Mouse (Mus musculus) intestine, postnatal 0 days (tissue): ENCODE data around the gene Npas3. TPM values are rescaled to one million over a fixed set of nuclear protein-coding genes. Genes with fewer than 3 reads are reported as not detected.

Experiments
- ATAC-seq: fragments of 200-750 bp; cut with Nextera tagmentation; 2 replicates; pipeline ENCODE4 v1.8.0; 2017; ENCODE audit warnings: mild to moderate bottlenecking, moderate TSS enrichment, moderate library complexity
- H3K27ac ChIP-seq: fragments of 300-500 bp; sonication (generic); 2 replicates; pipeline ENCODE4 v1.5.1; 2014; ENCODE audit warnings: mild to moderate bottlenecking, low read depth, low read length, moderate library complexity
- H3K27me3 ChIP-seq: fragments of 300-500 bp; sonication (generic); replicated peaks from 2 replicates; pipeline ENCODE4 v1.6.1; 2014; ENCODE audit warnings: low read length, mixed read lengths; ENCODE audit not compliant: control insufficient read depth, insufficient read depth
- H3K36me3 ChIP-seq: fragments of 300-500 bp; sonication (generic); 2 replicates; pipeline ENCODE4 v1.6.1; 2014; ENCODE audit warnings: mild to moderate bottlenecking, moderate library complexity; ENCODE audit not compliant: control insufficient read depth, insufficient read depth
- H3K4me1 ChIP-seq: fragments of 300-500 bp; sonication (generic); replicated peaks from 2 replicates; pipeline ENCODE4 v1.6.1; 2014; ENCODE audit warnings: antibody characterized with exemption, low read length, mixed read lengths; ENCODE audit not compliant: control insufficient read depth, insufficient read depth
- H3K4me2 ChIP-seq: fragments of 300-500 bp; sonication (generic); replicated peaks from 2 replicates; pipeline ENCODE4 v1.6.1; 2014; ENCODE audit warnings: low read depth, mild to moderate bottlenecking, moderate library complexity
- H3K4me3 ChIP-seq: fragments of 300-500 bp; sonication (generic); 2 replicates; pipeline ENCODE4 v1.5.1; 2014; ENCODE audit warnings: low read depth, low read length
- H3K9ac ChIP-seq: fragments of 300-500 bp; sonication (generic); 2 replicates; pipeline ENCODE4 v1.6.1; 2014; ENCODE audit warnings: mild to moderate bottlenecking, low read depth, low read length
- H3K9me3 ChIP-seq: fragments of 300-500 bp; sonication (generic); 2 replicates; pipeline ENCODE4 v1.6.1; 2016; ENCODE audit warnings: mixed run types; ENCODE audit not compliant: control insufficient read depth
- CTCF ChIP-seq: sonication (generic); IDR thresholded peaks from 2 replicates; pipeline ENCODE4 v1.5.1; 2016; ENCODE audit warnings: low read depth, mild to moderate bottlenecking, control low read depth, antibody characterized with exemption, moderate library complexity
- WGBS: fragments of 180-500 bp; shearing (Covaris S2); extraction: QIAGEN DNeasy Blood & Tissue Kit; methylation state at CpG from one replicate; pipeline ENCODE4 v1.1.7; 2014; 5-methylcytosine and 5-hydroxymethylcytosine counted together
- polyA plus RNA-seq: library from polyadenylated mRNA; unstranded; fragments of >200 nt; fragmentation: Nextera tagmentation; extraction: Ambion mirVana; gene quantifications from 2 replicates; pipeline ENCODE4 v1.2.1, GENCODE M21; 2015

The Npas3 gene
- polyA plus RNA-seq, 1 experiment from 2014 or later: 0.48 TPM

DNA sequence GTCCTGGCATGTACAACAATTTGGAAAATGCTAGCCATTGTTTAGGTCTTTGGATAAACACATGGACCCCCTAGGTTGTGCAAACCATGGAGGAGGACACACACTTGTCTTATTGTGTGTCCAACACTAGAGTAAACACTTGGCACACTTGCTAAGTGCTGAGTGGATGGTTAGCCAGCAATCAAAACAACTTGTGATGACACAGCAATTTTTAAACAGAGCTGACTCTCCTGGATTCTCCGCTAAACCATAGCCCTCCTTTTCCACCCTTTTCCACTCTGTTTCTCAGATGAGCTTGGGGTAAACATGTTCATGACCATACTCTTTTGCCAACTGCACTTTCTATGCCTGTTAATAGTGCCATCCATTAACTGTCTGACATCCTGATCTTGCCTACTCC is 309.8 kb downstream of the Npas3 start:
- H3K9ac ChIP-seq: no peak overlapping the region
- H3K4me2 ChIP-seq: no peak overlapping the region
- no peaks in the 10 kb centered on the region for H3K9me3 ChIP-seq
- no peak for ATAC-seq
- H3K36me3 ChIP-seq: no peaks in the 10 kb centered on the region
- no peak overlapping the region for H3K27ac ChIP-seq
- no peaks in the 10 kb centered on the region for H3K27me3 ChIP-seq
- no peak for TF ChIP-seq CTCF
- H3K4me3 ChIP-seq: no peak overlapping the region
- 72% methylated on average over 1 of the region's 1 CpGs for WGBS
- no peaks in the 10 kb centered on the region for H3K4me1 ChIP-seq

DNA sequence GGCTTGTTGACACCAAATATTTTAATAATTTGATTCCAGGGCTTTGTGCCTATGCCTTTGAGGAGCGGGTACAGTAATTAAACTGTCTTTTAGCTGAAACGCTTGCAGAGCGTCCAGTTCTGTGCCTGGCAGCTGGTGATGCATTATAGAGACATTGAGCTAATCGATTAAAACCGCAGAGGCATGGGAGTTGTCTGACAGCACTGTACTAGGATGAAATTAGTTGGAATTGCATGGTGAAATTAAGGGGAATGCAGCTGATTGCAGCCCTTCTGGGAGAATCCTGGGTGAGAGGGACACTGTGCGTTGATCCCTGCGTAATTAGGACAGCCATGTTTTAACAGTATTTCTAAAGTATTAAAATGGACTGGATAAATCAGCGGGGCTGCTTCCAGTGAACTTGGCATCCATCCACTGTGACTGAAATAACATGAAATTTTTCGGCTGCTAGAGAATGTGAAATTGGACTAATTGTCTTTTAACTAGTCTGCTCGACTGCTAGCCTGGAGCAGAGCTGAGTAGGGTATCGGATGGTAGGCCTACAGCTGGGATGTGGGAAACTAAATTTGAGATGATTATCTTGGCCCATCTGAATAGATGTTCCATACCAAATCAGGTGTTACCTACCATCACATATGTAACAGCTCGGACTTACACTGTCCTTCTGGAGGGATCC is 318.4 kb downstream of the Npas3 start:
- Histone ChIP-seq H3K27ac (no peak overlapping the region), H3K9ac (no peak overlapping the region), H3K9me3 (no peaks in the 10 kb centered on the region), H3K36me3 (no peaks in the 10 kb centered on the region), H3K4me3 (no peak overlapping the region), H3K4me2 (no peak overlapping the region), H3K27me3 (no peaks in the 10 kb centered on the region), H3K4me1 (no peaks in the 10 kb centered on the region)
- ATAC-seq: no peak
- TF ChIP-seq CTCF: no peak
- 79% methylated on average over 12 of the region's 12 CpGs for WGBS

DNA sequence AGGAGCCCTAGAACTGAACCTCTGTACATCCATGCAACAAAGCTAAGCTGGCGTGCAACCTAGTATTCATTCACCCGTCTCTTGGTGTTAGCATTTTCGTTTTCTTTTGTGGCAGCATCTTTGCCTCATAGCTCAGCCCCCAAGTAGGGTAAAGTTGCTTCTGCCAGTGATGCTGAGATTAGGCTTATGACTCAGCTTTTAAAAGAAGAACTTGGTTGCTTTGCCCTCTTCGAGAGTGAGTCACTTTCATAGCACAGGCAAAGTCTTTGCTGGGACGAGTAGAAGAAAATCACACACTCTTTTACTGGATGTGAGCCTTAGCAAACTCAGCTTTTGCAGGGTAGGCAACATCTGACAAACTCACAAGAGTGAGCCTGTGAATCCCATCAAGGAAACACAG is 332.7 kb downstream of the Npas3 start:
- no peak overlapping the region for H3K27ac ChIP-seq
- no peak for TF ChIP-seq CTCF
- no peaks in the 10 kb centered on the region for H3K36me3 ChIP-seq
- ATAC-seq: no peak
- H3K4me1 ChIP-seq: no peaks in the 10 kb centered on the region
- H3K9me3 ChIP-seq: no peaks in the 10 kb centered on the region
- H3K27me3 ChIP-seq: no peaks in the 10 kb centered on the region
- WGBS: 88% methylated on average over 5 of the region's 5 CpGs
- no peak overlapping the region for H3K4me2 ChIP-seq
- H3K9ac ChIP-seq: no peak overlapping the region
- H3K4me3 ChIP-seq: no peak overlapping the region

DNA sequence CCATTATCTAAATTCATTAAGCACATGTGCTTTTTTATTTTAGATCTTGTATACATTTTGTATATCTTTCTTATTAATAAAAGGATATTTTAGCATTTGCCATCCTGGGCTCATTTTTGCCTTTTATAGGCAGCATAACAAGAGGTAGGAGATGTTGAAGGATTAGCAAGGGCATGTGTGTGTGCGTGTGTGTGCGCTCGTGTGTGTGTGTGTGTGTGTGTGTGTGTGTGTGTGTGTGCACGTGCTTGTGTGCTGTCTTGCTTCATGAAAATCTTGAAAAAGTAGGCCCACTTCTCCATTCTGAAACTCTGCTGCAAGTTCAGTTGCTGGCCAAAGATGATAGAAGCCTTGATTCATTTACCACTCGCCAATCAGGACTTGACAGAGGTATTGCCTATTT is 338.8 kb downstream of the Npas3 start:
- no peak for TF ChIP-seq CTCF
- 84% methylated on average over 5 of the region's 5 CpGs for WGBS
- H3K27me3 ChIP-seq: no peaks in the 10 kb centered on the region
- no peak overlapping the region for H3K9ac ChIP-seq
- no peaks in the 10 kb centered on the region for H3K36me3 ChIP-seq
- no peaks in the 10 kb centered on the region for H3K4me1 ChIP-seq
- no peak overlapping the region for H3K27ac ChIP-seq
- no peak for ATAC-seq
- H3K4me2 ChIP-seq: no peak overlapping the region
- H3K4me3 ChIP-seq: no peak overlapping the region
- no peaks in the 10 kb centered on the region for H3K9me3 ChIP-seq

DNA sequence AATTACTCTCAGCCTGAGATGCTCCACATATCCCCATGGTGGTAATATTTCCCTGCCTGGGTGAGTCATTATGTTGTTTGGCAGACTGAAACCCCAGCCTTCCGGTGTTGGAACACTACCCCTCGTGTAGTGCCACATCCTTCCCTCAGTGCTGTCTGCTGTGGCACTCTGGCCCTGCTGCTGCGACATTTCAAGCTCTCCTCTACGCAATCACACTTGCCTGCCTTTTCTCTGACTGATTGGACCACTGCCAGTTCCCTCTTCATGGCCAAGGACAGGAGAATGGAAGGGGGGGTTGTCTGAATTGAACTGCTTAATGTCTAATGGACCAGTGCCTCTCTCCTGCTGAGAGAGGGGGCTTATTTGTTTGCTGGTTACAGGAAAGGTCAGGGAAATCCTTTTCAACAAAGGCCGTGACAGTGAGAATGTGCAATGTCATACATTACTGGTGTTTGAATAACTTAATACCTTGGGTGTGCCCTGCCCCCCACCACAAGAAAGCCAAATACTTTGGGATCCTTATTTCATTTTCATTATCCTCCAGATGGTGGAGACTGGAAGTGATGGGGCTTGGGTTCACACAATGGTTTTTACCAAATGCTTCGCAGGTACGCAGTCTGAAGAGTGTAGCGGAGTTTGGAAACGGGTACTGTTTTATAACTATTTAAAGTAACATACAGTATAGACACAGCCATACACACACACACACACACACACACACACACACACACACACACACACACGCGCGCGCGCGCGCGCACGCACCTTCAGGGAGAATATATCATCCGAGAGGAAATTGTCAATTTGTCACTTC is 339.4 kb downstream of the Npas3 start:
- H3K4me1 ChIP-seq: no peaks in the 10 kb centered on the region
- no peak overlapping the region for H3K27ac ChIP-seq
- no peaks in the 10 kb centered on the region for H3K27me3 ChIP-seq
- no peak for TF ChIP-seq CTCF
- no peaks in the 10 kb centered on the region for H3K9me3 ChIP-seq
- no peak overlapping the region for H3K9ac ChIP-seq
- ATAC-seq: no peak
- no peak overlapping the region for H3K4me2 ChIP-seq
- H3K36me3 ChIP-seq: no peaks in the 10 kb centered on the region
- 74% methylated on average over 19 of the region's 19 CpGs for WGBS
- no peak overlapping the region for H3K4me3 ChIP-seq

DNA sequence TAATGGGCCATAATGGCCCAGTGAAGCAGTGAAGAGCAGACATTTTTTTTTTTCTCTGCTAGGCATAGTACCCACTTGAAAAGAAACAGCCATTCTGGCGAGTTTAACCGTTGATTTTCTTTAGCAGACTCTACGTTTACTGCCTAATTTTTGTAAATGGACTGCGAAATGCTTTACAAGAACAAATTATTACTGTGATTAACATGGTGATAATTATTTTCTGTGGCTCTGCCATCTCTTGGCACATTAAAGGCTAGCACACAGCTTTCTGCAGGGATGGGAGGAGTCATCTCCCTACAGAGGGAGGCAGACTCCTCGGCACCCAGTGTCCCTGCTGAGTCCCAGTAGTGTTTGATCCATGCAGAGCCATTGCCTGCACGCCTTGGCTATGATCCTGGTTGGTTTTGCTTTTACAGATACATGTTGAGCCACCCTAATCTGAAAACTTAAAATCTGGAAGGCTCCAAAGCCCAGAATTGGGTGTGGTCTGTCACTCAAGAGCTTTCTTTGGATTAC is 341.0 kb downstream of the Npas3 start:
- H3K27ac ChIP-seq: no peak overlapping the region
- no peaks in the 10 kb centered on the region for H3K4me1 ChIP-seq
- H3K27me3 ChIP-seq: no peaks in the 10 kb centered on the region
- H3K9ac ChIP-seq: no peak overlapping the region
- no peak overlapping the region for H3K4me2 ChIP-seq
- 69% methylated on average over 6 of the region's 6 CpGs for WGBS
- TF ChIP-seq CTCF: no peak
- H3K36me3 ChIP-seq: no peaks in the 10 kb centered on the region
- H3K9me3 ChIP-seq: no peaks in the 10 kb centered on the region
- ATAC-seq: no peak
- H3K4me3 ChIP-seq: no peak overlapping the region
